Mouse (Mus musculus): ENCODE measurements around the gene Elk1.

The Elk1 gene

DNA sequence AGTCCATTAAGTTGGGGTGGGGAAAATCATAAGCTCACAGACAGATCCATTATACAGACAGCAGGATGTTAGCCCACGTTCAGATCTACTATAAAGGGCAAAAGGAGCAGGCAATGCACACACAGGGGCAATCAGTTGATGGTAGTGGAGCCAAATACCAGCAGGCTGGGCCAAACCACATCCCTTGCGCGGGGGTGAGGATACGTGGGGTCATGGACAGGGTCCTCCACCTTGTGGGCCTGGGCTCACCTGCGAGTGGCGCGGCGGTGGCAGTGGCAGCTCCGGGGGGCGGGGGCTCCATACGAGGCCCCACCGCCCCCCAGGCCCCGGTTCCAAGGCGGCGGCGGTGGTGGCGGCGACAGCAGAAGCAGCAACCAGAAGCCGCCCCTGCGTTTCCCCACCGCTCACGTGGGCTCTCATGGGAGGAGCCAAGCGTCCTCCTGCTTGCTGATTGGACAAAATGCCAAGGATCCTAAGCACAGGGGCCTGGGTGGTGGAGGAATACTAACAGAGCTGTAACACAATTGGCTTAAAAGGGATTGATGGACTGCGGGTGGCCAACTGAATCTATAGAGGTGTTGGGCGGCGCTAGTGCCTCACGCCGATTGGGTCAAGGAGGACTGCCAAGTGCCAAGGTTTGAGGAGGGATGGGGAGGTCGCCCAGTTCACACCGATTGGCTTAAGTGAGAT is at the start of gene Elk1:
Elk1 (minus strand) TSS at position 418 of the 690 bp plus-strand sequence.
- peak; percentile 86 to 90 for DNase-seq

GRCm38 (mm10) chrX:20980901-20981300 is 30.5 kb upstream of the Elk1 start:
- DNase-seq, result no peak

- peak; percentile 92 to 93 for DNase-seq
Measured at GRCm38 (mm10) chrX:20961477-20962378, 11.3 kb upstream of the Elk1 start, which contains the start of gene Uxt. Uxt (minus strand) TSS chrX:20962017.

DNA sequence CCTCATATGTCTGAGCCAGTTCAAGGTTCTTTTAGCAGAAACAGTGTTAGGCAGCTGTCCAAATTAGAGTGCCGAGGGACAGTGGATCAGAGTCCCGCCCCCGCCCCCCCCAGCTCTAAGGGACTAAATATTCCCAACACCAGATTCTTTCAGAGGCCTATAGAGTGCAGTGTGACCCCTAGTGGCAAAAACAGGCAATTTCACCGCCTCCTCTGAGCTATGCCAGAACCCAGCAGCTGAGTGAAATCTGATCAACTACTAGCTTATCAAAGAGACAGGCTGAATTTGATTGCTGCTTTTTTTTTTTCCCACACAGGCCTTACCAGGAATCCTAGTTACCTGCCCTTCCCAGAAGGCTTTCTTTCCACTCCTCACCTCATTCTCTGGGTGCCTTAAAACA is 4.4 kb downstream of the Elk1 start:
- DNase-seq, result peak; percentile 26 to 58

GRCm38 (mm10) chrX:20931963-20932362 is 18.4 kb downstream of the Elk1 start:
- DNase-seq, result peak; percentile 27 to 43

DNA sequence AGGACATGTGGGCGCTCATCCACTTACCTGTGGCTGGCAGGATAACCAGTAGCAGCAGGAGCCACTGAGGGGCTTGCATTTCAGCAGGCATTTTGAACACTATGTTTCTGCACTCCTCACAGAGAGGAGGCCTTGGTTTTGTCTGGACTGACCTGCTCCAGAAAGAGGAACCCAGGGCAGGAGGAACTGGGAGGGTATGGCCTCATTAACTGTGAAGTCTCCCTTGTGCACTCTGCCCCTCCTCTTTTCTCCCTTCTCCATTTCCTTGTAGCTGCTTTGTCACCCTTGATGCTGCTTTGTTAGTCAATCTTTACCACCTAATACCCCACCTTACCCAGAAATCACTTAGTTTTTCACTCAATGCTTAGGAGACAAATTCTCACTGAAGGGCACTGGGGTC is 19.0 kb downstream of the Elk1 start, which contains the start of gene Cfp:
Cfp (minus strand) TSS at position 192 of the 400 bp plus-strand sequence.
- DNase-seq, result peak in 1 of 2 experiments; percentile 15

DNA sequence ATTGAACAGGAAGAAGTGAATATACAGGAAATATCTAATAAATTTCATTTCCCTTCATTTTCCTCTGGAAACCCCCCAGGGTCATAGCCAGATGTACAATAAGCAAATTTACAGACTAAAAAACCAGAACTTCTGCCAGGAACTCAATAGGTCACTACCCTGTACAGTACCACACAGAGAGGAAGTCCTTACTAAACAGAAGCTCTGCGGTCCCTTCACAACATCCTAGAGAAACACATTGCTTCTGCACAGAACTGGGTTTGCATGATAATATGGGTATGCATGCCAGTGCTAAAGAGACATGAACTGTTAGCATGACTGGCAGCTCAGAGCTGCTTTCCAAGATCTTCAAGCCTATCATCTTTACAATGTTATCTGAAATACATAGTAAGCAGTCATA is 20.5 kb downstream of the Elk1 start:
- DNase-seq, result no peak

DNA sequence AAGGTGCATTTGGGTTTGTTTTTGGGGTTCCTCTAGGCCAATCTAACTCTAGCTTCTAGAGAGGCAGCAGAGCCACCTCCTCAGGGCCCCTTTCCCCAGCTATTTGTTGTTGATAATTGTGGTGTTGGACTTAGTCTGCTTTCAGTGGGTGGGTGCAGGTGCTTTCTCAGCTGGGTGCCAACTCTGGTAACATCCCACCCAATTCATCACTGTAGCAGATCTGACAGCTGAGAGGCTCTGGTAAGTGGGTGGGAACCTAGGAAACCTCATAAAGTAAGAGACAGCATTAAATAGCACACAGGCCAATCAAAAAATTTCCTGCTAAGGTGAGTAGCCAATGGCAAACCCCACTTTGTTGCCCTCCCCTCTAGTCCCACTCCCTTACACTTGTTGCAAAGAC is 25.4 kb downstream of the Elk1 start:
- DNase-seq, result no peak

GRCm38 (mm10) chrX:20923506-20923905 is 26.9 kb downstream of the Elk1 start:
- no peak for DNase-seq

GRCm38 (mm10) chrX:20921366-20921765 is 29.0 kb downstream of the Elk1 start:
- no peak for DNase-seq

DNA sequence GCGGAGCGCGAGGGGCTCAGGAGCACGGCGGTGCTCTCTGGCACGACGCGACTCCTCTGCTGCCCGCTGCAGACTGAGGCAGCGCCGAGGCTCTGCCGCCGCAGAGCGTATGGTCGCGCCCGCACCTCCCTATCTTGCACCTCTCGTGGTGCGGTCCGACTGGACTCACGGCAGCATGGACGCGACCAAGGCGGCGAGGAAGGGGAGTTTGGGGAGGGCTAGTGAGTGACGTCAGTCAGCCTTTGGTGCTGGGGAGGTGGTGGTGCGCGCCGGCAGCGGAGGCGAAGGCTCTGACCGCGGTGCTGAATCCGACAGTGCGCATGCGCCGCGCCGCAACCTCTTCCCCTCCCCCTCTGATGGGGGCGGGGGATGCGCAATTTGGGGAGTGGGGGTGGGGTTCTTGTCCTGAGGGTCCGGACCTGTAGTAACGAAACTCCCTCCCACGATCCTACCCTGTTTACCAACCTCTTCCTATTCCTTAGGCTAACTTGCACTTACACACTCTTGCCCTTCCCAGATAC is 29.5 kb downstream of the Elk1 start, which contains the start of gene Syn1:
Syn1 (minus strand) TSS at position 161 of the 521 bp plus-strand sequence.
- peak; percentile 81 to 88 for DNase-seq

DNA sequence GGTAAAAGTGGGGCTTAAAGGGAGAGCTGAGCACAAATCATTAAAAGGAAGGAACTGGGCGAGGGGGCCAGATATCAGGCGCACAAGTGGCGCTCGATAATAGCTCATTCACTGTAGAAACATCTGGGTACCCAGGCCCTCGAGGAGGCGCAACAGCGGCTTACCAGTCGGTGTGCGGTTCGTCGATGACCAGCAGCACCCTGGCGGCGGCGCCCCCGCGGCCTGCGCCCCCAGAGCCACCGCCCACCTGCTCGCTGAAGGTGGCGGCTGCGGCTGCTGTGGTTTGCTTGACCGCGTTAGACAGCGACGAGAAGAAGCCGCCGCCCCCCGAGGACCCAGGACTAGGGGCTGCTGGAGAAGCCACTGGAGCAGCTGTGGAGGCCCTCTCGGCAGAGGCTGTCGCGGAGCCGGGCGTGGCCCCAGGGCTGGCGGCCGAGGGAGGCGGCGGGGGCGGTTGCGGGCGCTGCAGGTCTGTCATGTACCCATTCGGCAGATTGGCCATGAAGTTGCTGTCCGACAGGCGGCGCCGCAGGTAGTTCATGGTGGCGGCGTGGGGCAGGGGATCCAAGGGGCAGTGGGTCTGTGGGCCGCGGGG is 30.1 kb downstream of the Elk1 start:
- no peak for DNase-seq

DNA sequence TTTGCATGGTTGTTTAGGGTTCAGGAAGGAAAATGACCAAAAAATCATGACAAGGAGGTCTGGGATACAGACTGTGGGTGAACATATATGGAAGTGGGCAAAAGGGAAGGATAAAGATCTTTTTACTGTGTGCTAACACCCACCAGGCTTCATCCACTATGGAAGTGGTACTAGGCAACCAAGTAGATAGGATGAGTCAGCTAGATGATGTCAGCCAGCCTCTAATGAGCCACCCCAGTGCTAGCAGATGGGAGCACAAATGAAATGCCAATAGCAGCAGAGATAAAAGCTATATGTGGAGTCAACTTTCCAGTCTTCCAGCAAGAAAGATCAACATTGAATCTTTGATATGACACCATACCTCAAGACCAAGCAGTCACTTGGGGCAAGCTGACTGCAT is 35.3 kb downstream of the Elk1 start:
- DNase-seq, result no peak

DNA sequence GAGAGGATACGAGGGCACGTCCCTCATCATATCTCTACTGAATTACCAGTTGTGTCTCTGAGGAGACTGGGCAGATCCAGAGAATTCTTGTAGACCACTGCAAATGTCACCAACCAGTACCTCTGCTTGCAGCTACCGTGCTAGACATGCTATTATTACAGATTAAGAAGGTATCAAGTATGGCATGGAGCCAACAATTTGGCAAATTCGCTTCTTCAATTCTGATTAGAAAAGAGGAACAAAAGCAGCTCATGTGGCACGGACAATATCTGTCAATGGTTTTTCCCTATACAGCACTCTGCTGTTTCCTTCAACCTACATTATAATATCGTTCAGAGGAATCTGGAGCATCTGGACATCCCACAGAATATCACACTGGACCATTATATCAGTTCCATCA is 36.7 kb downstream of the Elk1 start:
- DNase-seq, result no peak

DNA sequence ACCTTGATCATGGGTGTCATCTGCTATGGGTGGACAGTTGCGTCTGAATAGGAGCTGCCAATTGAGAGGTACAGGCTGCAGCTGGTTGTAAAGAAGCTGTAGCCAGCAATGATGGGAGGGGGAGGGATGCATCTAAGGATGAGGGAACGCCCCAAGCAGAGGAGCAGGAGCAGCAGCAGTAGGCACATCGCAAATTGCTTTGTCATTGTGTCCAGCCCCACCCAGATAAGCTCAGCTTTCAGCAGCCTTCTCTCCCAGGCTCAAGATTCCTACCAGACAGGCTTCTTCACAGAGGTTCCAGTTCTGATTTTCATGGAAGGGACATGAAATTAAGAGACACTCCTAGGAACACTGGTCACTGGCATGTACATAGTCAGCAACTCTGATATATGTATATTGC is 40.3 kb downstream of the Elk1 start:
- DNase-seq, result no peak
